Mouse (Mus musculus): ENCODE measurements at regions not wholly inside any gene's neighbourhood (a gene's known extent, or its start where the extent isn't known, plus 50 kb on each side); places are given as distances from the start of the nearest gene placed in this dataset.

GRCm38 (mm10) chr4:89379622-89380329, 68.9 kb upstream of the Cdkn2b start:
- TF ChIP-seq GATA1 (IDR thresholded peaks at IDR 0.05; ENCODE audit: borderline replicate concordance, low read length) (no peak), FLI1 (IDR thresholded peaks at IDR 0.05; ENCODE audit: low read length) (no peak)
